Mouse (Mus musculus): ENCODE measurements at regions not wholly inside any gene's neighbourhood (a gene's known extent, or its start where the extent isn't known, plus 50 kb on each side); places are given as distances from the start of the nearest gene placed in this dataset.

GRCm38 (mm10) chr1:190041096-190041706, 119.0 kb upstream of the Smyd2 start:
- TF ChIP-seq CTCF (IDR thresholded peaks at IDR 0.05; ENCODE audit: low read depth), result peak; percentile 49
- no peak for TF ChIP-seq EP300 (IDR thresholded peaks at IDR 0.05; ENCODE audit: low read depth)

Data from liver, embryonic 14.5 days (tissue).